Mouse (Mus musculus) stomach, postnatal 0 days (tissue): ENCODE results near the gene Tmem169.

Experiments used
- CTCF ChIP-seq: IDR thresholded peaks from 2 replicates; pipeline ENCODE4 v1.5.1; 2016; ENCODE audit warnings: antibody characterized with exemption, low read depth, mild to moderate bottlenecking, moderate library complexity
- EP300 ChIP-seq: optimal IDR thresholded peaks from 2 replicates; pipeline ENCODE3; 2016; ENCODE audit warnings: antibody characterized with exemption

GRCm38 (mm10) chr1:72251806-72252205, 32.4 kb upstream of the Tmem169 start:
- TF ChIP-seq CTCF, result no peak
- no peak for TF ChIP-seq EP300
